Mouse (Mus musculus) heart, postnatal 0 days (tissue): ENCODE results near the gene Phf10.

ENCODE experiments used
- CTCF ChIP-seq: IDR thresholded peaks from 2 replicates; pipeline ENCODE4 v1.5.1; 2016; ENCODE audit warnings: antibody characterized with exemption, control low read depth, low read depth
- EP300 ChIP-seq: IDR thresholded peaks from 2 replicates; pipeline ENCODE4 v1.6.1; 2016; ENCODE audit warnings: antibody characterized with exemption, low read depth

DNA sequence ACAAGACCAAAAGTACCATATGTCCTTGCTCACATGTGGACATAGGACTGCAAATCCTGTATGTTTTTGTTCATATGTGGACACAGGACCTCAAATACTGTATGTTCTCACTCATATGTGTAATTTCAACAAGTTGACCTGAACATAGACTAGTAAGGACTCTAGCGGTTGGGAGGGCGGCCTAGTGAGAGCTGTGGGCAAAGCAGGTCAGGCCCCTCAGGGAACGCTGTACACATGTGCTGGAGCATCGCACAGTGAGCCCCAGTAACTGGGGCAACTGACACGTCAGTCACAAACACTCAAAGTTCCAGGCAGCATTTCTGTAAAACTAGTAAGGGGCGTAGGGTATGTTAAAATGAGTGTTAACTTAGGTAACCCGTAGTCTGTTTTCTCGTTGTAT is 48.1 kb downstream of the Phf10 start:
- TF ChIP-seq CTCF (no peak), EP300 (no peak)
